ENCODE assay signal across 13 mouse cellular contexts in the genomic region with DNA sequence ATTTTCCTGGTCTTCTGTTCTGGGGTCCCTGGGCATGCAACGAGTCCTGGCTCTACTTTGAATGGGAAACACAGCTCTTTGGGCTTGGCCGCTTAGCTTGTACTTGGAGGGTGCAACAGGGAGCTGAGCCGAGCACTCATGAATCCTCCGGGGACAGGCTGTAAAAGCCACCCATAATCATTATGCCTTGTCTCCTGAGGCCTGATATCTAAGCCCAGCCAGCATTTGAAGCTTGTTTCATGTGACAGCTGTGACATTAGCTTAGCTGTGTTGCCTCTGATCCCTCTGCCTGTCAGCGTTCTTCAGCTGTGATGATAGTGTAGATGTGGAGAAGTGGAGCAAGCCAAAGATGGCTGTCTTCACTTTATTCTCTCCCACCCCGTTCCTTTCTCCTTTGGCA. TPM values are rescaled to one million over a fixed set of nuclear protein-coding genes. Genes with fewer than 3 reads are reported as not detected.
DNase-seq lines count a peak whose midpoint lies in the region; ATAC-seq and TF ChIP-seq lines count a peak whose summit lies in the region.
"Had no signal": no experiment of that assay in that cellular context is flagged by ENCODE, and none has a peak within 500 bp of the region (broad histone marks: within the 10 kb centered on the region; RNA-seq: fewer than 3 reads in every experiment).

No protein-coding gene starts in this region.

- TF ChIP-seq POLR2A in MEL (IDR thresholded peaks at IDR 0.05; ENCODE audit: control insufficient read depth in 1 of 2, insufficient read depth in 1 of 2, low read depth in 1 of 2, low read length in 2 of 2, poor library complexity in 1 of 2) = no peak

- H3K79me2 ChIP-seq in MEL (ENCODE audit: control insufficient read depth, insufficient read depth, low read length, poor library complexity) = peaks cover 4% of the 10 kb centered on the region

- no peak for ATAC-seq in heart, embryonic 11.5 days (replicated peaks; ENCODE audit: insufficient number of reproducible peaks, low FRiP score, low TSS enrichment)
- ATAC-seq in forebrain, postnatal 0 days = peak; percentile 16; the same call in 1 of the 2 replicates
- ATAC-seq in midbrain, embryonic 13.5 days = no peak
- no peak for ATAC-seq in erythroid progenitor cell, adult 5-6 weeks (replicated peaks; ENCODE audit: low FRiP score, poor library complexity, severe bottlenecking)
- ATAC-seq: intestine, embryonic 16.5 days; lung, postnatal 0 days had no signal

- peaks cover 68% of the 10 kb centered on the region for H3K4me1 ChIP-seq in heart, embryonic 11.5 days (ENCODE audit: control insufficient read depth, insufficient read depth, low read length)
- H3K4me1 ChIP-seq in MEL (ENCODE audit: control insufficient read depth in 1 of 2, insufficient read depth in 2 of 2, low read length in 2 of 2) = peaks cover 28 to 30% of the 10 kb centered on the region in 2 experiments
- peaks cover 39% of the 10 kb centered on the region for H3K4me1 ChIP-seq in forebrain, postnatal 0 days (ENCODE audit: insufficient read depth)
- peaks cover 76% of the 10 kb centered on the region for H3K4me1 ChIP-seq in midbrain, embryonic 13.5 days (replicated peaks)

- TF ChIP-seq RAD21 in MEL (IDR thresholded peaks at IDR 0.05; ENCODE audit: low read depth, low read length) = no peak

- TF ChIP-seq CTCF in MEL (IDR thresholded peaks at IDR 0.05 in 2 of 3, conservative IDR thresholded peaks at IDR 0.05 in 1 of 3; ENCODE audit: control insufficient read depth in 1 of 3, insufficient read depth in 1 of 3, low read depth in 2 of 3, low read length in 3 of 3, poor library complexity in 1 of 3, severe bottlenecking in 1 of 3) = no peak
- TF ChIP-seq CTCF in forebrain, postnatal 0 days (IDR thresholded peaks at IDR 0.05; ENCODE audit: low read depth) = no peak

- no peak overlapping the region for H3K9ac ChIP-seq in heart, embryonic 11.5 days (ENCODE audit: low read depth, low read length)
- no peak overlapping the region for H3K9ac ChIP-seq in MEL (ENCODE audit: control insufficient read depth, low read depth, low read length, poor library complexity, severe bottlenecking)
- no peak overlapping the region for H3K9ac ChIP-seq in forebrain, postnatal 0 days
- 0 out of 2 replicates have a peak overlapping the region, but pooled peaks have one; percentile 40 for H3K9ac ChIP-seq in midbrain, embryonic 13.5 days (replicated peaks)
- H3K9ac ChIP-seq: embryonic facial prominence, embryonic 15.5 days had no signal

- WGBS in heart, embryonic 11.5 days (ENCODE audit: insufficient replicate concordance) = 46% methylated on average over 6 of the region's 6 CpGs
- WGBS in forebrain, postnatal 0 days = 48% methylated on average over 6 of the region's 6 CpGs
- 55% methylated on average over 6 of the region's 6 CpGs for WGBS in midbrain, embryonic 13.5 days

- no peaks in the 10 kb centered on the region for H3K9me3 ChIP-seq in heart, embryonic 11.5 days (replicated peaks; ENCODE audit: control insufficient read depth, low read length)
- H3K9me3 ChIP-seq in MEL (replicated peaks; ENCODE audit: insufficient read depth, low read length) = no peaks in the 10 kb centered on the region
- no peaks in the 10 kb centered on the region for H3K9me3 ChIP-seq in forebrain, postnatal 0 days (ENCODE audit: low read length)
- H3K9me3 ChIP-seq in midbrain, embryonic 13.5 days = no peaks in the 10 kb centered on the region
- H3K9me3 ChIP-seq: embryonic facial prominence, embryonic 15.5 days had no signal

- TF ChIP-seq EP300 in MEL (IDR thresholded peaks at IDR 0.05; ENCODE audit: low read depth in 1 of 2, low read length in 2 of 2) = peak in 1 of 2 experiments; percentile 14; a peak in 1 of 4 replicates

- no peak for DNase-seq in heart, postnatal 14 days
- peak; percentile 34 for DNase-seq in MEL (ENCODE audit: low read depth, low spot score)
- DNase-seq in forebrain, postnatal 0 days = no peak
- DNase-seq in cerebellum, adult 9-11 months = no peak
- DNase-seq in spleen, postnatal 4 days (ENCODE audit: low spot score in 2 of 2) = no peak
- DNase-seq: adrenal gland, postnatal 25 days had no signal

- H3K27ac ChIP-seq in heart, embryonic 11.5 days (ENCODE audit: low read depth, low read length) = peak overlapping the region; percentile 80
- no peak overlapping the region for H3K27ac ChIP-seq in MEL (ENCODE audit: control insufficient read depth, low read depth, low read length)
- H3K27ac ChIP-seq in forebrain, postnatal 0 days (ENCODE audit: low read depth, low read length) = 0 out of 2 replicates have a peak overlapping the region, but pooled peaks have one; percentile 4
- peak overlapping the region; percentile 52; the same call in 1 of the 2 replicates for H3K27ac ChIP-seq in midbrain, embryonic 13.5 days
- H3K27ac ChIP-seq: embryonic facial prominence, embryonic 15.5 days; kidney, postnatal 0 days had no signal

- intact Hi-C loops in heart, postnatal 14 days (cut with DNase I) = no loop called here

- no peaks in the 10 kb centered on the region for H3K27me3 ChIP-seq in heart, embryonic 11.5 days (ENCODE audit: control insufficient read depth, insufficient read depth, low read length)
- no peaks in the 10 kb centered on the region for H3K27me3 ChIP-seq in MEL (ENCODE audit: control insufficient read depth in 1 of 2, insufficient read depth in 2 of 2, low read length in 2 of 2)
- H3K27me3 ChIP-seq in forebrain, postnatal 0 days (ENCODE audit: insufficient read depth, low read length) = no peaks in the 10 kb centered on the region
- H3K27me3 ChIP-seq in midbrain, embryonic 13.5 days = no peaks in the 10 kb centered on the region
- H3K27me3 ChIP-seq: embryonic facial prominence, embryonic 15.5 days had no signal

- peak overlapping the region; percentile 31 for H3K4me2 ChIP-seq in heart, embryonic 11.5 days
- no peak overlapping the region for H3K4me2 ChIP-seq in forebrain, postnatal 0 days (ENCODE audit: low read depth)
- peak overlapping the region; percentile 28 for H3K4me2 ChIP-seq in midbrain, embryonic 13.5 days (replicated peaks)
- H3K4me2 ChIP-seq: embryonic facial prominence, embryonic 15.5 days had no signal

- 0 out of 2 replicates have a peak, but pooled peaks cover 4% of the 10 kb centered on the region for H3K36me3 ChIP-seq in heart, embryonic 11.5 days (ENCODE audit: control insufficient read depth, insufficient read depth, low read length)
- peaks cover 0 to 14% of the 10 kb centered on the region in 2 experiments; a peak in 2 of 4 replicates for H3K36me3 ChIP-seq in MEL (ENCODE audit: control insufficient read depth in 1 of 2, insufficient read depth in 2 of 2, low read length in 2 of 2)
- H3K36me3 ChIP-seq in forebrain, postnatal 0 days (ENCODE audit: insufficient read depth) = no peaks in the 10 kb centered on the region
- peaks cover 11% of the 10 kb centered on the region for H3K36me3 ChIP-seq in midbrain, embryonic 13.5 days

- no peak overlapping the region; the same call in 1 of the 2 replicates for H3K4me3 ChIP-seq in heart, embryonic 11.5 days (ENCODE audit: low read depth, low read length)
- H3K4me3 ChIP-seq in MEL (ENCODE audit: control insufficient read depth in 1 of 2, insufficient read depth in 1 of 2, low read depth in 2 of 2, low read length in 2 of 2) = no peak overlapping the region
- H3K4me3 ChIP-seq in forebrain, postnatal 0 days (ENCODE audit: low read depth, low read length) = no peak overlapping the region
- H3K4me3 ChIP-seq in midbrain, embryonic 13.5 days (replicated peaks) = no peak overlapping the region
- H3K4me3 ChIP-seq: embryonic facial prominence, embryonic 15.5 days had no signal

TF ChIP-seq in MEL, 35 proteins besides CTCF, POLR2A, EP300 and RAD21:
- TF ChIP-seq MXI1 (IDR thresholded peaks at IDR 0.05; ENCODE audit: low read depth, low read length) (peak; percentile 57; the same call in 1 of the 2 replicates), TCF12 (IDR thresholded peaks at IDR 0.05; ENCODE audit: low read depth, low read length) (no peak), USF1 (IDR thresholded peaks at IDR 0.05; ENCODE audit: low read depth, low read length) (no peak), ETS1 (IDR thresholded peaks at IDR 0.05; ENCODE audit: low read depth, low read length) (peak; percentile 50; the same call in 1 of the 2 replicates), MAZ (IDR thresholded peaks at IDR 0.05; ENCODE audit: low read depth, low read length) (no peak), E2F4 (IDR thresholded peaks at IDR 0.05; ENCODE audit: borderline replicate concordance, low read depth, low read length) (no peak), SIN3A (IDR thresholded peaks at IDR 0.05; ENCODE audit: low read length) (peak; percentile 56)

RNA-seq across cellular contexts. Expression of a gene that starts 5.3 kb away (rescaled TPM):
- polyA plus RNA-seq in heart, embryonic 11.5 days (2014; fragmentation: Nextera tagmentation; extraction: Ambion mirVana) = 25.6 and 29.5 TPM in 2 replicates
- 10 to 100 TPM; 24.3 to 30.4 TPM for total RNA-seq in heart, postnatal 14 days (2021)
- 11.9 and 12.9 TPM in 2 replicates for total RNA-seq in MEL (2012; rRNA removed)
- 10 to 100 TPM in 1 of 2 experiments, not detected in 1; 15.4 TPM for polyA plus RNA-seq in MEL (2012; ENCODE audit: insufficient read depth in 1 of 2, insufficient read length in 2 of 2, low read depth in 1 of 2, low replicate concordance in 2 of 2, missing spikeins in 1 of 2)
- 60.0 and 73.8 TPM in 2 replicates for total RNA-seq in forebrain, postnatal 0 days (2014; rRNA removed)
- polyA plus RNA-seq in forebrain, postnatal 0 days (2015; fragmentation: Nextera tagmentation; extraction: Ambion mirVana) = 32.3 and 34.5 TPM in 2 replicates
- 67.5 and 72.3 TPM in 2 replicates for polyA plus RNA-seq in midbrain, embryonic 13.5 days (2015; fragmentation: Nextera tagmentation; extraction: Ambion mirVana)
- 37.3 and 41.4 TPM in 2 replicates for total RNA-seq in erythroid progenitor cell, adult 5-6 weeks (2015; ENCODE audit: low replicate concordance)
- 62.8 and 79.7 TPM in 2 replicates for total RNA-seq in erythroid progenitor cell, adult 5-6 weeks (2017; ENCODE audit: low replicate concordance)

RNA-seq across cellular contexts. Expression of a gene that starts 46.7 kb away (rescaled TPM):
- 0.42 and 0.97 TPM in 2 replicates for polyA plus RNA-seq in heart, embryonic 11.5 days (2014; fragmentation: Nextera tagmentation; extraction: Ambion mirVana)
- total RNA-seq in heart, postnatal 14 days (2021) = under 1 TPM; 0.34 to 0.65 TPM
- total RNA-seq in MEL (2012; rRNA removed) = 0.26 and 0.27 TPM in 2 replicates
- polyA plus RNA-seq in MEL (2012; ENCODE audit: insufficient read depth in 1 of 2, insufficient read length in 2 of 2, low read depth in 1 of 2, low replicate concordance in 2 of 2, missing spikeins in 1 of 2) = under 1 TPM in 1 of 2 experiments, not detected in 1; 0.88 TPM
- total RNA-seq in forebrain, postnatal 0 days (2014; rRNA removed) = 14.5 and 27.3 TPM in 2 replicates
- polyA plus RNA-seq in forebrain, postnatal 0 days (2015; fragmentation: Nextera tagmentation; extraction: Ambion mirVana) = 13.0 and 14.8 TPM in 2 replicates
- 2.3 TPM in 2 replicates for polyA plus RNA-seq in midbrain, embryonic 13.5 days (2015; fragmentation: Nextera tagmentation; extraction: Ambion mirVana)
- 0.36 and 0.42 TPM in 2 replicates for total RNA-seq in erythroid progenitor cell, adult 5-6 weeks (2015; ENCODE audit: low replicate concordance)
- total RNA-seq in erythroid progenitor cell, adult 5-6 weeks (2017; ENCODE audit: low replicate concordance) = 3.5 TPM in 1 of 2 replicates, not detected in the other
